Mouse (Mus musculus) heart, embryonic 10.5 days (tissue): ENCODE measurements around the gene Fxr2. TPM values are rescaled to one million over a fixed set of nuclear protein-coding genes. Genes with fewer than 3 reads are reported as not detected.

Experiments
- DNase-seq: peaks from one replicate; pipeline ENCODE4 v3.0.0-alpha.2; 2017; ENCODE audit warnings: low spot score
- H3K27ac ChIP-seq: fragments of 300-500 bp; sonication (generic); 2 replicates; pipeline ENCODE4 v1.5.1; 2016; ENCODE audit warnings: mild to moderate bottlenecking
- H3K27me3 ChIP-seq: fragments of 300-500 bp; sonication (generic); 2 replicates; pipeline ENCODE4 v1.6.1; 2016; ENCODE audit warnings: mild to moderate bottlenecking; ENCODE audit not compliant: poor library complexity, insufficient read depth, severe bottlenecking
- H3K36me3 ChIP-seq: fragments of 300-500 bp; sonication (generic); 2 replicates; pipeline ENCODE4 v1.6.1; 2016; ENCODE audit warnings: mild to moderate bottlenecking, moderate library complexity
- H3K4me1 ChIP-seq: fragments of 300-500 bp; sonication (generic); 2 replicates; pipeline ENCODE4 v1.6.1; 2016; ENCODE audit warnings: mild to moderate bottlenecking
- H3K4me3 ChIP-seq: fragments of 300-500 bp; sonication (generic); 2 replicates; pipeline ENCODE4 v1.5.1; 2016; ENCODE audit warnings: mild to moderate bottlenecking, moderate library complexity
- H3K9me3 ChIP-seq: fragments of 300-500 bp; sonication (generic); 2 replicates; pipeline ENCODE4 v1.6.1; 2016; ENCODE audit warnings: mild to moderate bottlenecking, moderate library complexity
- WGBS: fragments of 180-500 bp; shearing (Covaris S2); methylation state at CpG from one replicate; pipeline ENCODE4 v1.1.7; 2016; 5-methylcytosine and 5-hydroxymethylcytosine counted together
- polyA plus RNA-seq: library from polyadenylated mRNA; unstranded; fragments of >200 nt; fragmentation: Nextera tagmentation; extraction: Ambion mirVana; gene quantifications from 2 replicates; pipeline ENCODE4 v1.2.1, GENCODE M21; 2016

The Fxr2 gene
- polyA plus RNA-seq, 1 experiment from 2014 or later, result 44.7 TPM

DNA sequence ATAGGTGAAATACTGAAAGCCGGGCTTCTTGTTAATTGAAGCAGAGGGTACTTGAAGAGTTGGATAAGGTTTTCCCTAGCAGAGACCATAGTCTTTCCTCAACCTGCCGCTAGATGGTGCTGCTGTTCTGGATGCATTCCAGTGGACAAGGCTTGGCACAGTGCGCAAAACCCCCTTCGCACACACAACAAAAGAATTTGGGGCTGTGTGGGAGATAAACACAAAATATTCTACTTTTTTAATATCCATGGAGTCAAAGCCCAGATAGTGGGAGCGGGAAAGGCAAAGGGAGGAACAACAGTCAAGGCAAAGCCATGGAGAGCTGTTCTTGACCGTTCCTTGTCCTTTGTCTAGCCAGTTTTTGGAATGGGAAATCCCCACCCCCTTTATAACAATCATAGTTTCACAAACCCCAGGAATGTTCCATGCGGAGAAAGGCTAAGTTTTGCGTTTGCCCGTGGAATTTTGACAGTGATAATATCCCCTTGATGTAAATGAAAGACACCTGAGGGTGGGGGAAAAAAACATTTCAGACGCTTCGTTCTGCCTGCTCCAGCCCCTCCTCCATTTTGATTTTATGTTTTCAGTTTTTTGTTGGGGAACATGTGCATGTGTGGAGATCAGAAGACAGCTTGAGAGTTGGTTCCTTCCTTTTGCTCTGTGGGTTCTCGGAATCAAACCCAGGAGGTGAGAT is 50.2 kb downstream of the Fxr2 start:
- H3K4me1 ChIP-seq, result peaks cover 37% of the 10 kb centered on the region
- DNase-seq, result peak; percentile 95
- WGBS, result 29% methylated on average over 12 of the region's 12 CpGs
- peaks cover 26% of the 10 kb centered on the region for H3K36me3 ChIP-seq
- peak overlapping the region; percentile 90; the same call in 1 of the 2 replicates for H3K4me3 ChIP-seq
- no peaks in the 10 kb centered on the region for H3K9me3 ChIP-seq
- H3K27ac ChIP-seq, result peak overlapping the region; percentile 94
- H3K27me3 ChIP-seq, result peaks cover 23% of the 10 kb centered on the region

- Histone ChIP-seq H3K27me3 (peaks cover 23% of the 10 kb centered on the region), H3K36me3 (peaks cover 20% of the 10 kb centered on the region), H3K9me3 (no peaks in the 10 kb centered on the region), H3K4me1 (peaks cover 37% of the 10 kb centered on the region), H3K4me3 (no peak overlapping the region), H3K27ac (0 out of 2 replicates have a peak overlapping the region, but pooled peaks have one; percentile 68)
- no peak for DNase-seq
- WGBS, result 81% methylated on average over 7 of the region's 7 CpGs
These were observed 50.8 kb downstream of the Fxr2 start for GRCm38 (mm10) chr11:69683576-69683975.

DNA sequence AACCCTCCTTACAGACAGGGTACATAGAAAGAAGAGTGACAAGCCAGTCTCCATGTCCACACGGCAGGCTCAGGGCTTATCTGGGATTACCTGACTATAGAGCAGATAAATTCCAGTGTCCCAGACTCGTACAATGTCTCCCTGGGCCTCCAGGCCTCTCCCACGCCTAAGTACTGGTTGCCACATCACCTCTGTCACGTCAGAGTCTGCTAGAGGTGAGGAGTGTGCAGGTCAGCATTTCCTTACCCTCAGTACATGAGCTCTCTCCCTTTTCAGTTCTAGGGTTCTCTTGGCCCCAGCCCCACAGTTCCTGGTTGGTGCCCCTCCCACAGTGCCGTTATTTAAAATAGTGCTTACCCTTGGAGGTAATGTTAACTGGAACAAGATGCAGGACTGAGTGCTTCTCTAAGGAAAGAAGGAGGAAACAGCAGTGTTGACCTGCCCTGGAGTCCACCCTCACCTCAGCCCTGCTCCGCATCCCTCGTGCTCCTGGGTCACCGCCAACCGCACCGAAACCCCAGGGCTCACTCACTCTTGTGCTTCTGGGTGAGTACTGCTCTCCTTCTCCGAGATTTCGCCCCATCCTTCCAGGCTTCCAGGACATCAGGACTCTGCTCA is 51.4 kb downstream of the Fxr2 start:
- H3K4me3 ChIP-seq, result no peak overlapping the region
- peaks cover 23% of the 10 kb centered on the region for H3K27me3 ChIP-seq
- no peaks in the 10 kb centered on the region for H3K9me3 ChIP-seq
- peaks cover 14% of the 10 kb centered on the region for H3K36me3 ChIP-seq
- peaks cover 37% of the 10 kb centered on the region for H3K4me1 ChIP-seq
- DNase-seq, result no peak
- 0 out of 2 replicates have a peak overlapping the region, but pooled peaks have one; percentile 18 for H3K27ac ChIP-seq
- 74% methylated on average over 12 of the region's 12 CpGs for WGBS

- H3K9me3 ChIP-seq, result no peaks in the 10 kb centered on the region
- H3K4me1 ChIP-seq, result peaks cover 33% of the 10 kb centered on the region
- peaks cover 23% of the 10 kb centered on the region for H3K27me3 ChIP-seq
- H3K4me3 ChIP-seq, result no peak overlapping the region
- no peak for DNase-seq
- peaks cover 7% of the 10 kb centered on the region for H3K36me3 ChIP-seq
- no peak overlapping the region for H3K27ac ChIP-seq
- 70% methylated on average over 6 of the region's 6 CpGs for WGBS
These were observed 52.1 kb downstream of the Fxr2 start for GRCm38 (mm10) chr11:69684936-69685335.

- no peak for DNase-seq
- Histone ChIP-seq H3K4me3 (no peak within 1 kb of the TSS), H3K4me1 (peaks cover 26% of the 10 kb centered on the region), H3K9me3 (no peaks in the 10 kb centered on the region), H3K27me3 (peaks cover 23% of the 10 kb centered on the region), H3K27ac (0 out of 2 replicates have a peak within 1 kb of the TSS, but pooled peaks have one; percentile 43), H3K36me3 (no peaks in the 10 kb centered on the region)
- WGBS, result 78% methylated on average over 10 of the region's 10 CpGs
These were observed 52.8 kb downstream of the Fxr2 start, which contains the start of gene Tnfsf13 for GRCm38 (mm10) chr11:69685526-69686148. Gene Tnfsf13 (minus strand): TSS chr11:69685784.

DNA sequence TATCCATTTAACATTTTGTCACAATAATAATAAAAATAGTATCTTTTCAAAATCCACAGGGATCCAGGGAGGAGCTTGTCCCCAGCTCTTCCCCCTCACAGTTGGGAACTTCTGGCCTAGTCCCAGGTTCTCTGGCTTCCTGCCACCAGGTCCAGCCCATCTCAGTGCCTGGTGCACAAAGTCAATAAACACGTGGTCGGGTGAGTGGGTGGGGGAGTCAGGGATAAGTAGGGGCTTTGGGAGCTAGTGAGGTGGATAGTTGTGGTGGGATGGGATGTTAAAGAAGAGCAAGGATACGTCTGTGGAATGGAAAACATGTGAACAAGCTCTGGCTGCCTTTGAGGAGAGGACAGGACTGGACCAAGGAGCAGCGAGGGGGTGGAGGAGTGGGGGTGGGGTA is 53.6 kb downstream of the Fxr2 start:
- Histone ChIP-seq H3K27ac (0 out of 2 replicates have a peak overlapping the region, but pooled peaks have one; percentile 42), H3K27me3 (peaks cover 23% of the 10 kb centered on the region), H3K36me3 (no peaks in the 10 kb centered on the region), H3K9me3 (no peaks in the 10 kb centered on the region), H3K4me1 (peaks cover 22% of the 10 kb centered on the region), H3K4me3 (no peak overlapping the region)
- no peak for DNase-seq
- WGBS, result 23% methylated on average over 4 of the region's 4 CpGs

DNA sequence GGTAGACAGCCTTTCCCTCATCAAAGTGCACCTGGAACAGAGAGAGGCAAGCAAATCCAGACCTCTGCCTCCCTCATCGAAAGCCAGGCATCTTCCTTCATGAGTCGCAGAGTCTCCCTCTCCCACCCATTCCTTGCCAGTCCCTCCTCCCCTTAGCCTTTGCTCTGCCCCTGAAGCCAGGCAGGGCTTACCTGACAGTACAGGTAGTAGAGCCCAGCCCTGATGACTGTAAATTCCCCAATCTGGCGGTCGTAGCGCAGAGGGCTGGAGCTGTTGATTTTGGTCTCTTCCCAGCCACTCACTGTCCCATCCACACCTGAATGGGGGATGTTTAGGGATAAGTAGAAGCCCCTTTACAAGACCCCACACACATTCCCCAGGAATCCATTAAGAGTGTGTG is 54.3 kb downstream of the Fxr2 start:
- Histone ChIP-seq H3K27me3 (peaks cover 23% of the 10 kb centered on the region), H3K27ac (peak overlapping the region; percentile 43; the same call in 1 of the 2 replicates), H3K4me3 (no peak overlapping the region), H3K9me3 (no peaks in the 10 kb centered on the region), H3K36me3 (no peaks in the 10 kb centered on the region), H3K4me1 (peaks cover 22% of the 10 kb centered on the region)
- 45% methylated on average over 5 of the region's 5 CpGs for WGBS
- no peak for DNase-seq

DNA sequence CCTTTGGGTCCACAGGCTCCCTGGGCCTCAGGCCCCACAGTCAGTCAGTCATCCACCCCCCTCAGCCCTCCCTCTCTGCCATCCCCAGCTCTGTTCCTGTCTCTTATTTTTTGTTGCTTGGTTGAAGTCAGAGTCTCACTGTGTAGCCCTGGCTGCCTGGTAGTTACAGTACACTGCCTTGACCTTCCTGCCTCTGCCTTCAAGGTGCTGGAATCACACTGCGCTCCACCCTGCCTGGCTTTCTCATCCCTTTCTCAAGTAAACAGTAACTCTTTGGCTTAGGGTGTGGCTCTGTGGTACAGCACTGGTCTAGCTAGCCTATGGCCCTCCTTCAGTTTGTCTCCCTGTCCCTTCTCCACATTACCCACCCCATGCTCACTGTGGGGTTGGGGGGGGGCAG is 57.1 kb downstream of the Fxr2 start:
- Histone ChIP-seq H3K4me3 (no peak overlapping the region), H3K27ac (no peak overlapping the region), H3K4me1 (peaks cover 28% of the 10 kb centered on the region), H3K9me3 (no peaks in the 10 kb centered on the region), H3K27me3 (peaks cover 12% of the 10 kb centered on the region; the same call in 1 of the 2 replicates), H3K36me3 (no peaks in the 10 kb centered on the region)
- 85% methylated on average over 1 of the region's 1 CpGs for WGBS
- no peak for DNase-seq

DNA sequence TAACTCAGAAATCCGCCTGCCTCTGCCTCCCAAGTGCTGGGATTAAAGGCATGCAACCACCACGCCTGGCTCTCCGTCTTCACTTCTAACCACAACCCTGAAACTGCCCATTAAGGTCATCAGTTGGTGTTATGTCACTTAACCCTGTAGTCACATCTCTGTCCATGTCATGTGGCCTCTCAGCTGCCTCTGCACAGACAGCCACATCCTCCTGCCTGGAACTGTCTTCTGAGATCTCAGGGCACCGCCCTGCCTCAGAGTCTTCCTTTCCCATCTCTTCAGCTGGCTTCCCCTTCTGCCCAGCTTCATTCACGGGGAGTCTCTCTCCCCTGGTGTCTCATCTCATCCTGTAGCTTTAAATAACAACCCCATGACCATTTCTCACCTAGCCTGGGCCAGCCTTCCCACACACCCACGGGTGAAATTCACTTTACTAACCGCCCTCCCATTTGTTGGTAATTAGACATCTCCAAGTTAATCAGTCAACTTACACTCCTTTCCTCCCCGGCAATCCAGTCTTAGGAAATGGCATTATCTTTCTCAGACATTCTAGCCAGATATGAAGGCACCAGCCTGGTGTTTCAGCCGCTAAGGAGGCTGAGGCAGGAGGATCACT is 59.5 kb downstream of the Fxr2 start:
- Histone ChIP-seq H3K4me1 (peaks cover 25% of the 10 kb centered on the region), H3K27me3 (no peaks in the 10 kb centered on the region), H3K36me3 (no peaks in the 10 kb centered on the region), H3K4me3 (no peak overlapping the region), H3K9me3 (no peaks in the 10 kb centered on the region), H3K27ac (no peak overlapping the region)
- WGBS, result 64% methylated on average over 9 of the region's 9 CpGs
- DNase-seq, result no peak

- Histone ChIP-seq H3K36me3 (no peaks in the 10 kb centered on the region), H3K4me1 (peaks cover 25% of the 10 kb centered on the region), H3K9me3 (no peaks in the 10 kb centered on the region), H3K4me3 (no peak overlapping the region), H3K27ac (no peak overlapping the region), H3K27me3 (no peaks in the 10 kb centered on the region)
- WGBS, result 85% methylated on average over 6 of the region's 6 CpGs
- DNase-seq, result no peak
These were observed 60.1 kb downstream of the Fxr2 start for GRCm38 (mm10) chr11:69692863-69693262.

GRCm38 (mm10) chr11:69693421-69693965 is 60.7 kb downstream of the Fxr2 start:
- WGBS, result 66% methylated on average over 11 of the region's 11 CpGs
- peak overlapping the region; percentile 36; the same call in 1 of the 2 replicates for H3K27ac ChIP-seq
- H3K4me3 ChIP-seq, result no peak overlapping the region

DNA sequence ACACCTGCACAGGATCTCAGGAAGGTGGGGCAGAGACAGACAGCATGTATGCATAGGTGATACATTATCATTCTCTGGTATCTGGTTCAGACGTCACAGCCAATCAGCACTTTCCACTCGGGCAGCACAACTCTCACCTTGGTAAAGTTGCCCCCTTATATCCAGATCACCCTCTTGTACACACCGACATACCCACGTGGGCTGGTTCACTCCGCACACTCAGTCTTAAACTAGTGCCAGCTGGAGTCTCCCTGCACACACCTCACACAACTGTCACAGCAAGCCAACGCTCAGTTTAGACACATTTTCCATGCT is 62.2 kb downstream of the Fxr2 start:
- H3K27ac ChIP-seq, result peak overlapping the region; percentile 93; the same call in 1 of the 2 replicates
- H3K9me3 ChIP-seq, result no peaks in the 10 kb centered on the region
- WGBS, result 33% methylated on average over 6 of the region's 6 CpGs
- no peaks in the 10 kb centered on the region for H3K27me3 ChIP-seq
- peak overlapping the region; percentile 79 for H3K4me3 ChIP-seq
- H3K4me1 ChIP-seq, result peaks cover 32% of the 10 kb centered on the region
- H3K36me3 ChIP-seq, result no peaks in the 10 kb centered on the region
- no peak for DNase-seq

More at GRCm38 (mm10) chr11:69693421-69693965, 60.7 kb downstream of the Fxr2 start:
- H3K36me3 ChIP-seq, result no peaks in the 10 kb centered on the region
- peaks cover 25% of the 10 kb centered on the region for H3K4me1 ChIP-seq
- H3K27me3 ChIP-seq, result no peaks in the 10 kb centered on the region
- no peak for DNase-seq
- H3K9me3 ChIP-seq, result no peaks in the 10 kb centered on the region
